Mouse (Mus musculus) ES-E14 (cell line): ENCODE results near the gene Gstt4.

Experiments used
- CHD2 ChIP-seq: IDR thresholded peaks from 2 replicates; pipeline ENCODE4 v1.6.1; 2014; ENCODE audit warnings: mild to moderate bottlenecking, low read depth, low read length, inconsistent platforms
- MAFK ChIP-seq: IDR thresholded peaks from 2 replicates; pipeline ENCODE4 v1.6.1; 2014; ENCODE audit warnings: mild to moderate bottlenecking, low read depth, low read length, inconsistent platforms; ENCODE audit not compliant: insufficient read depth

GRCm38 (mm10) chr10:75839092-75839491, 16.7 kb upstream of the Gstt4 start:
- no peak for TF ChIP-seq MAFK
- TF ChIP-seq CHD2: no peak
